Mouse (Mus musculus) gastrocnemius, adult 18-20 months (tissue): ENCODE data around the gene Ngrn. TPM values are rescaled to one million over a fixed set of nuclear protein-coding genes. Genes with fewer than 3 reads are reported as not detected.
A peak's percentile ranks its signal among the peaks of the same experiment; 100 is the strongest.

Experiments used
- DNase-seq: peaks from one replicate; pipeline ENCODE4 v3.0.0; 2021; ENCODE audit warnings: low spot score
- long read RNA-seq, 2 experiments: library from polyadenylated mRNA; stranded (forward); transcript quantifications; one replicate each; pipeline ENCODE4 v2.0.0; 2021
- total RNA-seq, 2 experiments: library from RNA; stranded (reverse); gene quantifications; 2 replicates each; pipeline ENCODE4 v1.2.3; 2021

Gene Ngrn
- 10 to 100 TPM; 20.7 to 22.5 TPM for total RNA-seq
- long read RNA-seq, experiment 1, transcript Ngrn-201 (3 exons, 1,317 nt): major isoform, 32 of 36 reads
- long read RNA-seq, experiment 1, partial matches to known transcripts: 0 of 36 reads
- long read RNA-seq, experiment 1, other reads (novel, unspliced or antisense): 1 of 36 reads
- long read RNA-seq, experiment 2, transcript Ngrn-201 (3 exons, 1,317 nt): major isoform, 32 of 34 reads
- long read RNA-seq, experiment 2, partial matches to known transcripts: 0 of 34 reads
- long read RNA-seq, experiment 2, other reads (novel, unspliced or antisense): 0 of 34 reads

DNA sequence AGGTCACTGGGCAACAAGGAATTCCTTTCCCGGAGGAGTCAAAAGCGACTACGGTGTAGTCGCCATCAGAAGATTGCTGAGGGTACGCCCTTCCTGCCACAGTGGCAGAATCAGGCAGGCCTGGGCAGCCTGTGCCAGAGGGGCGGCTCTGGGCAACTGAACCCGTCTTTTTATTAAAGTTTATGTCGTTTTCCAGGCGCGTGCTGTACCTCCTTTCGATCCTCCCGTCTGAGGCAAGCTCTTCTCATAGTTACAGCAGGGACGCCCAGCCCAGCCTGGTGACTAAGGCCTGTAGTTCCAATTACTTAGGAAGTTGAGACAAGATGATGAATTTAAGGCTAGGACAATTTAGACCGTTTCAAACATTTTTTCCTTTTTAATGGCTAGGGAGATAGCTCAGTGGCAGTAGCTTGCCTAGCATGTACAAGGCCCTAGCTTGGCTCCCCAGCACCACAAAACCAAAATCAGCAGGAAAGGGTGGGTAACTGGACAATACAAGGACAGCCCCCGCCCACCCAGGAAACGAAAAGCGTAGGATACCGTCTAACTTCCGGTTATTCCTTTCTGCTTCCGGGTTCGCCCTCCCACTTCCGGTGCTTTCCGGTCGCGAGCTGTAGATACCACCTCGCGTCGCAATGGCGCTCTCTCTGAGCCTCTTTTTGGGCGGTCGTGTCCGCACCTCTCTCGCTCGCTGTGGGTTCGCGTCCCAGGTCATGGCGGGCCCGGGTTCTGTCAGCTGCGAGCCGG is at the start of gene Ngrn:
Gene Ngrn (plus strand): TSS at position 591 of the 747 bp plus-strand sequence.
- DNase-seq: peak; percentile 87

DNA sequence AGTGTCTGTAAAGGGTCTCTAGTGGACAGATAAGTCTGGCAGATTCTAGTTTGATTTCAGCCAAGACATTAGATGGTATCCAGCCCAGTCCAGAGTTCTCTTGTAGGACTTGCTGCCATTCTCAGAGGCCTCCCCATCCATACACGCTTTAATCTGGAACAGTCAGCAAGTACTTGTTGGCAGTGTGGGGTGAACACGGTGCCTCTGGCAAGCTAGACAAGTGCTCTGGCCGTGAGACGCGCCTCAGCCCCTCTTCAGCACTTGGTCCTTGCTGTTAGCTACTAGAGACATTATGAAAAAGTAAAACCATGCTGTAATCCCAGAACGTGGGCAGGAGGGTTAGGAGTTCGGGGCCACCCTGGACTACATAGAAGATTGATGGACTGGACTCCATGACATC is 47.4 kb upstream of the Ngrn start:
- no peak for DNase-seq

DNA sequence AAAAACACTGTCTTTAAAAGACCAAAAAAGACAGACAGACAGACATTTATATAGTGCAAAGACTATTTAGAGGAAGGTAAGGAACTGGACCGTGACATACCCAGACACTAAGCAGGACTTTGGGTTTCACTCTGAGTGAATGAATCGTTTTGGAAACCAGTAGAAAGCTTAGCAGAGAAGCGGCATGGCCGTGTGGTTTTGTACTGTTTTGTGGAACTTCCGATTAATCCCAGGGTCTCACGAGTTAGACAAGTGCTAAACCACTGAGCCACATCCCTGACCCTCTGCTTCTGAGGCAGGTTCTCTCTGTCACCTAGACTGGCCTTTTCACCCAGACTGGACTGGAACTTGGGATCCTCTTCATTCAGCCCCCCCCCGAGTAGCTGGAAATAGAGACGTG is 46.6 kb upstream of the Ngrn start:
- no peak for DNase-seq

DNA sequence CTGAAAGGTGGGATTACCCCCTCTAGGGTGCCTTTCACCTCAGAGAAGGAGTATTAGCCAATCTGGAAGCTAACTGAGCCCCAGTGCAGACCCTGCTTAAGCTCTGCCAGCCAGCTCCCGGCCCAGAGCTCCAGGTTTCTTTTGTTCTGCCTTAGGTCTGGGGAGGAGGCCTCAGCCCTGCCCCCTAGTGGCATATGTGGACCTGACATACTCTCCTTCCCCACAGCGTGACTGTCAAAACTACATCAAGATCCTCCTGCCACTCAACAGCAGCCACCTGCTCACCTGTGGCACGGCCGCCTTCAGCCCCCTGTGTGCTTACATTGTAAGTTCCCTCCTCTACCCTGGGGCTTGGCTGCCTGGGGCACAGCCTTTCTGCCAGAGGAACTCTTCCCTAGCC is 45.6 kb upstream of the Ngrn start:
- peak; percentile 69 for DNase-seq

DNA sequence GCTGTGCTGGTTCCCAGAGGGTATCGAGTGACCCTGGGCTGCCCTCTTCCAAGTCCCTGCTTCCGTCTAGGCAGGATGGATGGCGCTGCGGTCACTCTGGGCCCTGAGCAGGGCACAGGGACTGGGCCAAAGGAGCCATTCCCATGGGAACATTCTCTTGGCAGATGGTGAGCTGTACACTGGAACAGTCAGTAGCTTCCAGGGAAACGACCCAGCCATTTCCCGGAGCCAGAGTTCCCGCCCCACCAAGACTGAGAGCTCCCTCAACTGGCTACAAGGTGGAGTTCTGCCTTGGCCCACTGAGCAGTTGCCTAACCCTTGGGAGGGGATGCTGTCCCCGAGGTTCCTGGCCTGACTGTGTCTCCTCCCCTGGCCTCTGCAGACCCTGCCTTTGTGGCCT is 44.4 kb upstream of the Ngrn start:
- DNase-seq: peak; percentile 89

DNA sequence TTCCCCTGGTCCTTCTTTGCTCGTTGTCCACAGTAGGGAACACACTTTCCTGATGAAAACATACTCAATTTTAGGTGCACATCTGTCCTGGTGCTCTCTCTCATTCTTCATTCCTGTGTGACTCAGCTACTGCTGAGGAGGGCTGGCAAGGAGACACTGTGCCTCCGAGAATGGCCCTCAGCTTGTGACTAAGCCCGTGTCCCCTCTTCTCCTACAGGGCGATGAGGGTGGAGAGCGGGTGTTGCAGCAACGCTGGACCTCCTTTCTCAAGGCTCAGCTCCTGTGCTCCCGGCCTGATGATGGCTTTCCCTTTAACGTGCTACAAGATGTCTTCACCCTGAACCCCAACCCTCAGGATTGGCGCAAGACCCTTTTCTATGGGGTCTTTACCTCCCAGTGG is 42.3 kb upstream of the Ngrn start:
- DNase-seq: no peak

DNA sequence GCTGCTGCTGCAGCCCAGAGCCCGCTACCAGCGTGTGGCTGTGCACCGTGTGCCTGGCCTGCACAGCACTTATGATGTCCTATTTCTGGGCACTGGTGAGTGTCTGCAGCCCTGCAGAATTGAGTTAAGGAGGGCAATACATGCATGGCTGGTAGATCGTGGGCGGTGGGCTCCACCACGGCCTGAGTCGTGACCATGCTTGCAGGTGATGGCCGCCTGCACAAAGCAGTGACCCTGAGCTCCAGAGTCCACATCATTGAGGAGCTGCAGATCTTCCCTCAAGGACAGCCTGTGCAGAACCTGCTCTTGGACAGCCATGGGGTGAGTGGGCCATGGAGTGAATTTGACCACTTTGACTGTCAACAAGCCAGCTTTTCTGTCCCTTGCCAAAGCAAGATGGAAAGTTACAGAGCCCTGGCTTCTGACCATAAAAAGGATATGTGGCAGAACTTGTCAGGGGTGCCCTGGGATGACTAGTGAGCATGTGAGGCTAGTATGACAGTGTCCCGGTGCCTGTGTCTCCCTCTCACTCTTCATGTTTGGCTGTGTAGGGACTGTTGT is 40.7 kb upstream of the Ngrn start:
- DNase-seq: no peak

DNA sequence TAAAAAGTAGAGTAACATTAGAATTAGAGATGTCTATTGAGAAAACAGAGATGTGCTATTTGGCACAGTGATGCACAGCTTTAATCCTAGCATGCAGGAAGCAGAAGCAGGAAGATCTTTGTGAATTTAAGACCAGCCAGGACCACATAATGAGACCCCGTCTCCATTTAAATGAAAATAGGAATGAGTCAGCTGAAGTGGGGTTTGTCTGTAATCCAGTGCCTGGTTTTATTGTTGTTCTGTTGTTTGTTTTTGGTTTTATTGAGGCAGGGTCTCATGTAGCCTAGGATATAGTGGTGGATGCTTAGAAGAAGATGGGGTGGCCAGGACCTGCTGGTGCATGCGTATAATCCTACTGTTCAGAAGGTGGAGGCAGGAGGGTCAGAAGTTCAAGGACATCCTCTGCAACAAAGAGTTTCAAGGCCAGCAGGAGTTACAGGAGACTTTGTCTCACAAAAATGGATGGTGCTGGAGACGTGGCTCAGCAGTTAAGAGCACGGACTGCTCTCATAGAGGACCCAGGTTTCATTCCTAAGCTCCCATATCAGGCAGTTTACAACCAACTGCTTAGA is 39.8 kb upstream of the Ngrn start:
- no peak for DNase-seq

DNA sequence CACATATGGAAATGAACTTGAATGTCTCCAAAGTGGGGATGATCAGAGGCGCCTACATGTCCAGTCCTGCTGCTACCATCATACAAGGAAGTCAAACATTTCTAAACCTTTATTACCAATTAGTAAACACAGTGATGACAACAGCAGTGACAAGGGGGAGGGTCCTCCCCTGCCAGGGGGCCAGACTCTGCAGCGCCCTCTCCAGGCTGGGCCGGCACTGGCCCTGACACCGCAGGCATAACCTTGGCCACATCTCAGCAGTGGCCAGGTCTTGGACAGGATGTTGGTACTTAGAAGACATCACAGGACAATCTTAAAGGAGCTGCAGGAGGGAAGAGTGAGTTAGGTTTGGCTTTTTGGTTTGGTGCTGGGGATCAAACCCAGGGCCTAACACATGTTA is 34.0 kb upstream of the Ngrn start:
- DNase-seq: no peak

DNA sequence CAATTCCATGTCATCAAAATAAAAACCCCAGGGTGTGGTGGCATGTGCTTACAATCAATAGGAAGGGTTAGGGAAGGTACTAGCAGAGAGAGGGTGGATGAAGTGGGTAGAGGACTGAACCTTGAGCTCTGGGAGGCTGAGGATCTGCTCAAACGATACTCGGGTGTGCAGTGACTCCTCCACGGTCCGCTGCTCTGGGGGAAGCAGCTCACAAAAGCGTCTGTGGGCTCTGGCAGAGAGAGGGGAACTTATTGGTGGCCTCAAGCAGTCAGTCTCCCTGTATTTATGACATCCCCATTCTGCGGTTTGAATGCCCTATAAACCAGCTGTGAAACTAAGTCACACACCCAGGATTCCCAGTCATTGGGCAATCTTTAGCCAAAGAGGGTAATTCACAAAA is 30.8 kb upstream of the Ngrn start:
- DNase-seq: no peak

DNA sequence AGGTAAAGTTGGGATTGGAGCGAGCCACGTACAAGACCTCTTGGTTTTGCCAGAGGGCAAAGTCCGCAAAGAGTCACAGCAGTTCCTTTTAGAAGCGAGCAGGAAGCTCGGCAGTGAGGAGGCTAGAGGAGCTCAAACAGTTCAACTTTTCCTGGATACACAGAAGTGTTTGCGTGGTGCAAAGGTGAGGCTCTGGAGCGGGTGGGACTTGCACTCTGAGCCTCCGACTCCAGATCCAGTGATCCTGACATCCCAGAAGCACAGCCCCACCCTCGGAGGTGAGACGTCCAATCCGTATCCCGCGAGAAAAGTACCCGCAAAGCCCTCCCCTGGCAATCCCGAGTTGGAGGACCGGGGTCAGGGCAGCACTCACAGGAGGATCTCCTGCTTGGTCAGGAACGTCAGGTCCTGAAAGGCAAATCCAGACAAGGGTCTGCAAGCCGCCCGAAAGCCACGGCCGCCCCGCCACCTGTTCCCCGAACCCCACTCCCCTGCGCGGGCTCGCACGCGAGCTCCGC is 29.0 kb upstream of the Ngrn start:
- no peak for DNase-seq

DNA sequence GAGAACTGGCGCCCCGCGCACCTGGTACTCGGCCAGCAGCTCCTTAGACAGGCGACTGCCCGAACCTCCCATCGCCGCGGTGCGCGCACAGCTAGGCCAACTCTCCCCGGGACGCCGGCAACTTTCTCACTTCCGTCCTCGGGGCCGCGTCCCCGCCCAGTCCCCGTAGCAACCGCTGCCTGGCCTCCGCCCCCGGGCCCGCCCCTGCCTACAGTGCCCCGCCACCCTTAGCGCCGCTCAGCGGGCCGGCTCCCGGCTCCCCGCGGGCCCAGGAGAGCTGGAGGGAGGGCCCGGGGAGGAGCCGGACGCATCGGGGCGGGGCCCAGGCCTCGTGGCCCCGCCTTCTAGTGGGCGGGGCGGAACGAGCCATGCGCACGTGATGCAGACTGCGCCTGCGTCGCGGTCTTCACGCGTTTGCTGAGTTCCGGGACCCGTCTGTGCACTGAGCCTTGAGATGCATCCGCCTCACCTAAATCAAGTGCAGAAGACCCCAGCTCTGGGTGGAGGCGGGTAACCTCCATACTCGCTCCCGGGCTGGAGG is 28.5 kb upstream of the Ngrn start, which contains the start of the genes Cib1 and Gdpgp1:
Gene Cib1 (minus strand): TSS at position 325 of the 541 bp plus-strand sequence.
Gene Gdpgp1 (plus strand): TSS at position 377 of the 541 bp plus-strand sequence.
- peak; percentile 96 for DNase-seq

DNA sequence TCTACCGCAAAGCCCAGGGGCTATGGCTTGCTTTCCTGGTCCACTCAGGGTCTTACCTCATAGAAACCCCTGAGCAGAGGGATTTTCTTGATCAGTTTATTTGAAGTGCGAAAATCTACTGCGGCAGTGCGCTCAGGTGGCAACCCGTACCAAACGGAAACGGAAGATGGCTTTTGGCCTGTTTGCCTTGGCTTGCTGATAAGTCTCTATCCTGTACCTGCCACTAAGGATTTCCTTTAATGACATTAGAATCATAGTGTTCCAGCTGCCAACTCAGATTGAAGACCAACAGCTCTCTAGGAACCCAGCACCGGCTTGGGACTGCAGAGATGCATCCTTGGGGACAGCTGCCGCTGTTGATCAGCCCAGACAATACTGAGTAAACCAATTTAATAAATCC is 27.2 kb upstream of the Ngrn start:
- no peak for DNase-seq

DNA sequence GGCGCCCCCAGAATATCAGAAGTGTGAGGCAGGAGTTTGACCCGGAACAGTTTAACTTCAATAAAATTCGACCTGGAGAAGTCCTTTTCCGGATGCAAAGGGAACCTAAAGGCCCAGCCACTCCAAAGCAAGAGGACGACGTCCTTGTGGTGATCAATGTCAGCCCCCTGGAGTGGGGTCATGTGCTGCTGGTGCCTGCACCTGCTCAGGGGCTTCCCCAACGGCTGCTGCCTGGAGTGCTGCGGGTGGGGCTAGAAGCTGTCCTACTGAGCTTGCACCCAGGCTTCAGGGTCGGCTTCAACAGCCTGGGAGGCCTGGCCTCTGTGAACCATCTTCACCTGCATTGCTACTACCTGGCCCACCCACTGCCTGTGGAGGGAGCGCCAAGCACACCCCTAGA is 22.5 kb upstream of the Ngrn start:
- no peak for DNase-seq

DNA sequence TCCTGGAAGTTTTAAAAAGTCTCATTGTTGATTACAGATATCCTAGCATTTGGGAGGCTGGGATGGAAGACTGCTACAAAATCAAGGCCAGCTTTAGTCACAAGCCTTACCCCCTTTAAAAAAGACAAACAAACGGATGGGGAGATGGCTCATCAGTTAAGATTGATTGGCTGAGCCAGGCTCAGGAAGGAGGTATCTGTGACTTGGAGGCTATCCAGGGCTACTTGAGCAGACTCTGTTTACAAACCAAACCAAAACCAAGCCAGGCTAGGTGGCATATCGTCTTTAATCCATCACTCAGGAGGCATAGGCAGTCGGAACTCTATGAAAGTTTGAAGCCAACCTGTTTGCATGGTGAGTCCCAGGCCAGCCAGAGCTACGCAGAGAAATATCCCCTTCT is 19.4 kb upstream of the Ngrn start:
- DNase-seq: no peak

DNA sequence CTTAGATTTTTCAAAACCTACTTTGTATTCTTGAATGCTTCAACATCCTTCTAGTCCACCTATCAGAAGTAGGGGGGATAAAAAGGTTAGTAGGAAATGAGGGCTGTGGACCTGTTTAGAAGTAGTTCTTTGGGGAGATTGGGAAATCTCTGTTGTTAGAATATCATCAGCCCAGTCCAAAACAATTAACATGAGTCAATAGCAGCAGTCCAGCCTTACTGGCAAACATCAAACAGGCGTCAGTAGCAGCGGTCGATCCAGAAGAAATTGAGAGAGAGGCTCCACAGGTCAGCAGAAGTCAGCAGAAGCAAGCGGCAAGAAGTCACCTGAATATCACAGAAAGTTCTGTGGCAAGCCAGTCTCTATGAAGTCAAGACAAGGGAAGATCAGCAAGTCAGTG is 16.2 kb upstream of the Ngrn start:
- DNase-seq: no peak

DNA sequence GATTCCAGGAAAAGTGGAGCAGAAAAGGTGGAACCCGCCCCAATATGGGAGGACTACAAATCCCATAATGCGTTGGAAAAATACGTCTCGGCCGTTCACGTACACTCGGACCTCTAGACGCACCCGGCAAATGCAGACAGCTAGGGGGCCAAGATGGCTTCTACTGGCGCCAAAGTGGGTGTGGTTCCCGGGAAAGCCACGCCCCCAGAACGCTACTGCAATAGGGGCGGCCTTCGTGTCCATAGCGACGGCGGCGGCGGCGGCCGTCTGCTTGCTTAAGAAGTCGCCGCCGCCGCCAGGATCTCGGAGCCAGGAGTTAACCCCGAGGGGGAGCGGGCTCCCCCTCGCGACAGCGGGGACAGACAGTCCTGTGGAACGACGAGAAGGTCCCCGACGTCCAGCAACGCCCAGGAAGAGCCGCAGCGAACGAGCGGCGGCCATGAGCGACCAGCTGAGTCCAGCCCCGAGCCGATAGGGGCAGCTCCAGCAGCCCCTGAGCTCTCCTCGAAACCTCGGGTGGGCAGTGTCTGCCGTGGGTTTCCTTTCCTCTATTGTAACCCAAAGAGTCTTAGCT is 14.8 kb upstream of the Ngrn start, which contains the start of gene Ttll13:
Gene Ttll13 (plus strand): TSS at position 229 of the 574 bp plus-strand sequence.
- DNase-seq: peak; percentile 97

DNA sequence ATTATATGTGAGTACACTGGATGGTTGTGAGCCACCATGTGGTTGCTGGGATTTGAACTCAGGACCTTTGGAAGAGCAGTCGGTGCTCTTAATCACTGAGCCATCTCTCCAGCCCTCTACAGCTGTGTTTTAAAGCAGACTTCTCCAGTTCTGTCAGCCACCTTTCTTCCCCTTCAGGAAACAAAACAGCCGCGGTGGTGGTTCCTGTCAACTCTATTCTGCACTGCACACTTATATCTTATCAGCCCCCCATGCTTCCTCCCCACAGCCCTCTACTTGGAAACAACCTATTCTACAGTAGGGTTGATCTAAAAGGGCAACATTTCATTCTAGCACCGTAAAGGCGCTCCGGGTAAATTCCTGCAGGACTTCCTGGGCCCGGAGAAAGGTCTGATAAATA is 14.2 kb upstream of the Ngrn start:
- no peak for DNase-seq

DNA sequence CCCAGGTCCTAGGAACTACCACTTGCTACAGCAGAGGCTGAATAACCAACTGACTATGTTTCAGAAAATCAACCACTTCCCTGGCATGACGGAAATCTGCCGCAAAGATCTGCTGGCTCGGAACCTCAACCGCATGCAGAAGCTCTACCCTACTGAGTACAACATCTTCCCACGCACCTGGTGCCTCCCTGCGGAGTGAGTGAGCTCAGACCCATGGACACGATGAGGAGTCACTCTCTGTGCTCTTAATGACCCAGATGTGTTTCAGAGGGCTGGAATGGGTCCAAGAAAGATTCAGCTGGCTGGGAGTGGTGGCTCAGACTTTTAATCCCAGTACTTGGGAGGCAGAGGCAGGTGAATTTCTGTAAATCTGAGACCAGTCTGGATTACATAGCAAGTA is 8.6 kb upstream of the Ngrn start:
- DNase-seq: no peak

DNA sequence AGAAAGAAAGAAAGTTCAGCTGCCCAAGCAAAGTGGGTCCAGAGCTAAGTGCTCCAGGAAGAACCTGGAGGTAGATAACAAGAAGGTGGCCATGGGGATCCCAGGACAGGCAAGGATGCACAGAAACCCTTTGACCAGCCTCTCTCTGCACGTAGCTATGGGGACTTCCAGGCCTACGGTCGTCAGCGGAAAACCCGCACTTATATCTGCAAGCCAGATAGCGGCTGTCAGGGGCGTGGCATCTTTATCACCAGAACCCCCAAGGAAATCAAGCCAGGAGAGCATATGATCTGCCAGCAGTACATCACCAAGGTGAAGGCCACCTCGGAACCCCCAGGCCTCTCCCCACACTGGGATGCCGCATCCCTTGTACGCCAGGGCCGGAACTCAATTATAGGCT is 8.1 kb upstream of the Ngrn start:
- DNase-seq: no peak

DNA sequence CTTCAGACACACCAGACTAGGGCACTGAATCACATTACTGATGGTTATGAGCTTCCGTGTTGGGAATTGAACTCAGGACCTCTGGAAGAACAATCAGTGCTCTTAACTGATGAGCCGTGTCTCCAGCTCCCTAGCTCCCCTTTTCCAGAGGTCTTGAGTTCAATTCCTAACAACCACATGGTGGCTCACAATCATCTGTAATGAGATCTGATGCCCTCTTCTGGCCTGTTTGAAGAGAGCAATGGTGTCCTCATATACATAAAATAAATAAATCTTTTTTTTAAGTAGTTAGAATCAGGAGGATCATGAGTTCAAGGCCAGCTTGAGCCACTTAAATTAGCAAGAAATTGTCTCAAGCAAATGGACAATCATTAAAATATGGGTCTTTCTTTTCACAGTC is 5.0 kb upstream of the Ngrn start:
- no peak for DNase-seq
